Mouse (Mus musculus): ENCODE results near the gene Zbtb7a.

The Zbtb7a gene

DNA sequence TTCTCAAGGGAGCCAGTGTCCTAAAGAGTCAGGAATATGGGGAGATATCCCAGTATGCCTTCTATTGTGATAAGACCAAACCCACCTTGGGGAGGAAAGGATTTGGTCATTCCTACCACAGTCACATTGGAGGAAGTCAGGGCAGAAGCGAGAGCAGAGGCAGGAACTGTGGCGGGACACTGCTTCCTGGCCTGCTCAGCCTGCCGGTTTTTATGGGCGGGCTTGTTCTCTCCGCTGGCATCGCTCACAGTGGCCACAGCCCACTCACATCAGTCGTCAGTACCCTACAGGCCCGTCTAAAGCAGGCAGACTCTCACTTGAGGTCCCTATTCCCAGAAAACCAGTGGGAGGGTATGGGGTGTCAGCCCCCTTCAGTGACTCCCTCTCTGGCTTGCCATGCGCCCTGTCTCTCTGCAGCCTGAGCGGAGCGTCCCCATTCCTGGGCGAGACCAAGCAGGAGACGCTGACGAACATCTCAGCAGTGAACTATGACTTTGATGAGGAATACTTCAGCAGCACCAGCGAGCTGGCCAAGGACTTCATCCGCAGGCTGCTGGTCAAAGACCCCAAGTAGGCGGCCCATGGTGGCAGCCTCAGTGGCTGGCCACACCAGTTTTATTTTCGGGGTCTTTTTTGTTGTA is 56.4 kb downstream of the Zbtb7a start:
- no peak for DNase-seq (ENCODE audit: low spot score)

DNA sequence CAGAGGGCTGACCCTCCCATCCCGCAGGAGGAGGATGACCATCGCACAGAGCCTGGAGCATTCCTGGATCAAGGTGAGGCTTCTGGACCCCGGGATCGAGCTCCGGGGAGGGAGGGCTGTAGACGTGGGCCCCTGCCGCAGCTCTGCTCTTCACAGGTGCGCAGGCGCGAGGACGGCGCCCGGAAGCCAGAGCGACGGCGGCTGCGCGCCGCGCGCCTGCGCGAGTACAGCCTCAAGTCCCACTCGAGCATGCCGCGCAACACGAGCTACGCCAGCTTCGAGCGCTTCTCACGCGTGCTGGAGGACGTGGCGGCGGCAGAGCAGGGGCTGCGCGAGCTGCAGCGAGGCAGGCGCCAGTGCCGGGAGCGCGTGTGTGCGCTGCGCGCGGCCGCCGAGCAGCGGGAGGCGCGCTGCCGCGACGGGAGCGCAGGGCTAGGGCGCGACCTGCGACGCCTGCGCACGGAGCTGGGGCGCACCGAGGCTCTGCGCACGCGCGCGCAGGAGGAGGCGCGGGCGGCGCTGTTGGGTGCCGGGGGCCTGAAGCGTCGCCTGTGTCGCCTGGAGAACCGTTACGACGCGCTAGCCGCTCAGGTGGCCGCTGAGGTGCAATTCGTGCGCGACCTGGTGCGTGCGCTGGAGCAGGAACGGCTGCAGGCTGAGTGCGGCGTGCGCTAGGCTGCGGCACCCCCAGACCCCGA is 57.4 kb downstream of the Zbtb7a start:
- no peak for DNase-seq (ENCODE audit: low spot score)

DNA sequence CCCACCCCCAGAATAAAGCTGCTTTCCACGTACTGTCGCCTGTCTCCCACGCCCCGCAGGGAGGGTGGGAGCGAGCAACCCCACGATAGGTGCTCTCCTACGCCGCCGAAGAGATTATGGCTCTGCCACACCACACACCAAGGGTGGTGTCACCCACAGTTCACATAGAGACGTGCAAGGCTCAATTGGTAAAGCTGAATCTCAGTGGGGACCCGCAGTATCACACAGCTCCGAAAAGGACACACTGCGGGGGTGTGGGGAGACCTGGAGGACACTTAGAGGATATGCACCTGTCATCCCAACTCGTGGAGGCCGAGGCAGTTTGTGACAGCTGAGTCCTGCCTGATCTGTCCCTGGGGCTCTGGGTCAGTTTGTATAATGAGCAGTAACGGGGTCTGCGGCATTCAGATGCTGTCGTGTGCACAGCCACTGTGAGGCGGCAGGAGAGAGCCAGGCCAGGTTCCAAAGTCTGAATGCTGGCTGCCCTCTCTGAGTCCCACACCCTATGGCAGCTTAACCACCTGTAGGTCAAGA is 58.0 kb downstream of the Zbtb7a start:
- no peak for DNase-seq (ENCODE audit: low spot score)

DNA sequence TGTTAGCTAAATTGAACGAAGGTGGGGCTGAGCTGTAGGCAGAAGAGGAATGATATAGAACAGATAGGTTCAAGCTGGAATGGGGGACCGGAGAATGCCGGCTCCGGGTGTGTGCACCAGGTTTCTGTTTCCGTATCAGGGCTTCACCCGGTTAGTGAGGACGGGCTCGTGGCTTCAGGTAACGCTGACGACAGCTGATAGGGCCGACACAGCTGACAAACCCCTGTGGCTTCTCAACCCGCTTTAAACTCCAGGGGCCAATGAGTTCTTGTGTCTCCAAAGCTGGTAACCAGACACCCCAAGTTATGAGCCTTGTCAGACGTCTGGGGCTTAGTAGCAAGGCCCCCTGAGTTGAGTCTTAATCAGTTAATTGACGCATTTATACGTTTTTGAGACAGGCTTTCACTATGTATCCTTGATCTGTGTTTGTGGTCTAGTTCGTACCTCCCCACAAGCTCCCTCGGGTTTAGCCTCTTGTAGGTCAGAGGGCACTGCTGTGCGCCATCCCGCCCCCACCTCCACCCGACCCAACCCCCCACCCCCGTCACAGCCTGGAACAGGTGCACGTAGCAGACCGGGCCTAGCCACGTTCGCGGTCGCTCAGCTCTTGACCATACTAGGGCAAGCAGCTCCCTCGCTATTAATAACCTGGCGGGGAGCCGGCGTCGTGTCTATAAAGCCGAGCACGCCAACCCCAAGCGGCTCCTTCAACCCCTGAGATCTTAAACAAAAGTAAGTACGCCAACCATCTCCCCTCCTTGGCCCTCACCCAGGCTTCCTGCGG is 59.2 kb downstream of the Zbtb7a start:
- DNase-seq (ENCODE audit: low spot score), result no peak

DNA sequence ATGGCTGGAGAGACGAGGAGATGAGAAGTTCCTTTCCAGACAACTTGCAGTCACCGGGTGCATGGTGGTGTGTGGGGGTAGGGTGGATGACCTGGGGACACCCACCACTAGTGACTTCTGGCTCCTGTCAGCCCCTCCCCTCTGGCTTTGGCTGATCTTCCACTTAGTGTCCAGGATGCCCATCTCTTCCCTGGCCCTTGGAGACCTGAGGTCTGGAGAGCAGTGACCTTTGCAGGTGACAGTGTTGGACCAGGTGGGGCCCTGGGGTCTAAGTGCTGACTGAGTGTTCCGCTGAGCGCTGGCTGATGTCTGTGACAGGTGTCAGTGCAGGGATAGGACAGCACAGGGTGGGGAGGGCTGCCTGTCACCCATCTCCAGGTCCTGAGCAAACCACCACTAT is 60.3 kb downstream of the Zbtb7a start:
- no peak for DNase-seq (ENCODE audit: low spot score)

DNA sequence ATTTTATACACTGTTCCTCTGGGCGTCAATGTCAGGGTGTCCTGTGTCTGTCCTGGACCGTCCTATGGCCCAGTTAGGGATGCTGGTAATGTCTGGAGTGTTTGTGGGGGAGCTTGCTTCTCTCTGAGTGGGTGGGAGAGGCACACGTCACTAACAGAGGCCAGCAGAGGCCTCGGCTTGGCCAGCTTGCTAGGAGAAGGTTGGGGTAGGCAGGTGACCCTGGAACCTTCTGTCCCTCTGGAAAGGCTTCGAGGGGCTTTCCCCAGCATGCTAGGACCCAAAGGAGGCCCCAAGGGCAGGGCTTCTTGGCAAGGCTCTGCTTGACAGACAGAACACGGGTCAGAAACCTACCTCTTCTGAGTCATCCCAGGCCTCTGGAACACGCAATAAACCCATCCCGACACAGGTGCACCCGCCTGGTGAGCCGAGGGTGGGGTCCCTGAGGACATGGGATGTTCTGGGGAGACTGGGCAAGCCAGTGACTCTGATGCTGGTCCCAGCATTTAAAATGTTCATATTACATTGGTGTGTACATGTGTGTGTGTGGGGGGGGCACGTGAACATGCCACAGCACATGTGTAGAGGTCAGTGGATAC is 61.5 kb downstream of the Zbtb7a start:
- no peak for DNase-seq (ENCODE audit: low spot score)

DNA sequence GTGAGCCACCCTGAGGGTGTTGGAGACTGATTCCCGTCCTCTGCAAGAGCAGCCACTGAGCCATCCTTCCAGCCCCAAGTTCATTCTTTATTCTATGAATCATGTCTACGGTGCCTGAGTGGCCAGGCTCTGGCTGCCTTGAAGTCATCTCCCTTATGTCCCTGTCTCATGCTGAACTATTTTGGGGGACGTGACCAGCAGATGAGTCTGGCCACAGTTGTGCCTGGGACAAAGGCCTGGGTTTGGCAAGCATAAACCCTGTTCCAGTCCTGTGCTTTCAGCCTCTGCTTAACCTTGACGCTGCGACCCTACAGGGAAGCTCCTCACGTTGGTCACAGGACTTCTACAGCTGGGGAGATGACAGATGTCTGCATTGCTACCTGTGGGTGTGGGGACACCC is 62.3 kb downstream of the Zbtb7a start:
- no peak for DNase-seq (ENCODE audit: low spot score)

DNA sequence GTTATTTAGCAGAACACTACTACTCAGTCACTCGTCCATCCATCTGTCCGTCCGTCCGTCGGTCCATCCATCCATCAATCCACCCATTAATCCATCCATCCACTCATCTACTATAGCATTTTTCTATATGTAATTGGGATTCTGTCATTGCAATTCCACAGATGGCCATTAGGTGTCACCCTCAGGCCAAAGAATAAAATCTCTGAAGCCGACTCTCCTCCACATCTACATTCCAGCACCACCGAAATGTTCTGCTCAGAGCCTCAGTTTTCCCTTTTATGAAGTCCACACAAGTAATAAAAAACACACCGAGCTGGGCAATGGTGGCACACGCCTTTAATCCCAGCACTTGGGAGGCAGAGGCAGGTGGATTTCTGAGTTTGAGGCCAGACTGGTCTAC is 63.2 kb downstream of the Zbtb7a start:
- DNase-seq (ENCODE audit: low spot score), result no peak

DNA sequence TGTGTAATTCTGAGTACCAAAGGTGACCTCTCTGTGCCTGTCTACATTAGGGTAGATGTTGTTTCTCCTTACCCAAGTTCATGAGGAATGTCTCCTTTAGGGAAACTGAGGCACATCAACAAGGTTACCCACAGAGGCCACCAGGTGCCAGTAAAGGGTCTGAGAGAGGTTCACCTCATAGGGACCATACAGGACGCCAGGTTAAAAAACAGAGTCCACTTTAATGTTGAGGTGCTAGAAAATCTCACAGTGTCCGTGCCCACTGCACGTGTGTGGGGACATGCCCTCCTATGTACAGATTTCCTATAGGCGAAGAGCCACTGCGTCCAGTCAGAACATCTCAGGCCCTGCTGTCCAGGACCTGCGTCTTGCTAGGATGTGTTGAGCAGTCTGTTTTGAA is 64.0 kb downstream of the Zbtb7a start:
- no peak for DNase-seq (ENCODE audit: low spot score)

DNA sequence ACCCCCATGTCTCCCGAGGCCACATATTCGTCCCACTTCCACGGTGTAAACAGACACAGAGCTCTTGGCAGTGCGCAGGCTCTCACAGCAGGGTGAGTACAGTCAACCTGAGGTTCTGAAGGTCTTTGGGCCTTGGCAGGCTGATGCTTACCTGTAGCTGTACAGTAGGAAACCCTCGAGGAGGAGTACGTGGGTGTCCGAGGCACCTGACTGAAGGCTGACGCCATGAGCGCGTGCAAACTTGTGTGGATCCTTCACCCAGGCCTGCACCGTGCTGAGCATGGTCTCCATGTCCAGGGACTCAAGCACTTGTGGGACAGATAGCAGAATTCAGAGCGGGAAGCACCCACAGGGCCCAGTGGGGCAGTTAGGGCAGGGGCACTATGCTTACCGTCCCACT is 65.1 kb downstream of the Zbtb7a start:
- DNase-seq (ENCODE audit: low spot score), result no peak

DNA sequence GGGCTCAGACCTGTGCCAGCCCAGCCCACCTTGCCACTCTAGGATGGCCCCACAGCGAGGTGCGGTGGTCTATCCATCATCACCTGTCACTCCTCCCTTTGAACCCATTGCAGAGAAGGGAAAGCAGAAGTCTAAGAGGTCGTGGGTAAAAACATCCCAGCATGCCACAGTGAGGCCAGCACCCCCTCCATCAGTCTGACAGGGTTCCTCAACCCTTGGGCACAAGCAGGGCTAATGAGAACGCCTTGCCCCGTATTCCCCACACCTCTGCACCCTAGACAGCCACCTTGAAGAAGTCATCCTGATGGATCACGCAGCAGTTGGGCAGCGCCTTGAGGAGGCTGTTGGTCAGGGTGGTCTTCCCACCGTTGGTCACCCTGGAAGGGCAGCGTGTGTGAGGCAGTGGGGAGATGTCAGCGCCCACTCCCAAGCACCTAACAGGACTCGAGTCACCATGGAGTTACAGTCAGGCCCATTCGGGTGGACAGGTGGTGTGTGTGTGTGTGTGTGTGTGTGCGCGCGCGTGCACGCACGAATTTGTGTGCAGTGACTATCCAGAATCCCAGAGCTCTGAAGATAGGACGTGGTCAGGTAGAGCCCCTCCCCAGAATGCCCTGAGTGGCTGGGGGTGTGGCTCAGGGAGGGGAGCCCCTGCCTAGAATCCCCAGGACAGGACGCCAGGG is 65.7 kb downstream of the Zbtb7a start:
- no peak for DNase-seq (ENCODE audit: low spot score)

DNA sequence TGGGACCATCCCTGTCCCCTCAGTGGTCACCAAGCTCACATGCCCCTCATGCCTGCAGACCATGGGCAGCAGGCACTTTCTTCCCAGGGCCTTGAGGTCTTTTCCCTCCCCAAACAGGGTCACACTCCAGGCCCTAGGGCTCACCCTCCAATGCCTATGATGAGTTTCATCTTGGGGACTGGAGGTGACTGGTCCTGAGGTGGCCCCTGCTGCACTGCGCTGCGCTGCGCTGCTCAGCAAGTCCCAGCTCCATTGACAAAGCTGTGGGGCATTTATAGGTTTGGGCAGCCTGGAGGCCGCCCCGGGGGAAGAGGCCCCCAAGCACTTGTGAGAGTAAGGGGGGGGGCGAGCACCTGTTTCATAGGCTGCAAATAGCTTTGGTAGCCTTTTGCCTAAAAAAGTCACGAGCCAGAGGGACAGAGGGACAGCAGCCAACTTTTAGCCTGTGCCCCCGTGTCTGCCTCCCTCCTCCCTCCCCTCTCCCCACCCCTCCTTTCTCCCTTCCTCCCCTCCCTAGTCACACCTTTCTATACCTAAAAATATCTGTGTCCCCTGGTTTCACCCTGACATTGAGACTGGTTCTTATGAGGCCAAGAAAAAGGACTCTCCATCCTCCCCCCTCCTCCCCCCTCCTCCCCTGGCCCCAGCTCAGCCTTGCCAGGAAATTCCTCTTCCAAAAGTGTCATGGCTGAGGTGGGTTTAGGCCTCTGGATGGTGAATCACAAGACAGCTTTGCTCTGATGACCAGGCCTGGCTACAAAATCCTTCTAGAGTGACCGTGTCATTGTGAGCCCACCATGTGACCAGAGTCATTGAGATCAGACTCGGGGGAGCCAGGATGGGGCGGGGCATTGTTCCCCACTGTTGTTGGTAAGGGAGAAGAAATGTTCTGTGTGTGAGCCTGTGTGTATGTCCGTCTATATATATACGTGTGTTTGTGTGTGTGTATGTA is 67.1 kb downstream of the Zbtb7a start, which contains the start of gene Nmrk2:
Gene Nmrk2, minus strand, starts transcription at position 245 of the 952 bp plus-strand sequence.
- DNase-seq (ENCODE audit: low spot score), result no peak

All from ovary, postnatal 14 days (tissue).